Mouse (Mus musculus): ENCODE measurements around the gene Git1. TPM values are rescaled to one million over a fixed set of nuclear protein-coding genes. Genes with fewer than 3 reads are reported as not detected.

Gene Git1
- total RNA-seq, 2 experiments from 2014 or later, result 47.6 to 49.9 TPM

DNA sequence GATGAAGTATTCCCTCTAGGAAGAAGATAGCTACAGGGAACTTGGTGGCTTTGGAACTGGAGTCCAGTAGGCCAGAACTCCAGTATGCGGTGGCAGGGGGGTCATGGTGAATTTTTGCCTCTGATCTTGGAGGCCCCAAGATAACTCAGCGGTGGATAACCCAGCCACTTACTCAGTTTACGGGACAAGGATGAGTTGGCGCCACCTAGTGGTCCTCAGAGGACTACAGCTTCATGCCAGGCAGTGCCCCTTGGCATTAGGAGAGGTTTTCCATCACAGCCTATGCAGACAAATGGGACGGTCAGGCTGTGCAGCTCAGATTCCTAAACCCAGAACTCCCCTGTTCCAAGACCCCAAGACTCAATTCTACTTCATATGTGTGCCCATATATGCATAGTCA lies 8.0 kb downstream of the Git1 start:
- peak; percentile 81 to 82 for DNase-seq

DNA sequence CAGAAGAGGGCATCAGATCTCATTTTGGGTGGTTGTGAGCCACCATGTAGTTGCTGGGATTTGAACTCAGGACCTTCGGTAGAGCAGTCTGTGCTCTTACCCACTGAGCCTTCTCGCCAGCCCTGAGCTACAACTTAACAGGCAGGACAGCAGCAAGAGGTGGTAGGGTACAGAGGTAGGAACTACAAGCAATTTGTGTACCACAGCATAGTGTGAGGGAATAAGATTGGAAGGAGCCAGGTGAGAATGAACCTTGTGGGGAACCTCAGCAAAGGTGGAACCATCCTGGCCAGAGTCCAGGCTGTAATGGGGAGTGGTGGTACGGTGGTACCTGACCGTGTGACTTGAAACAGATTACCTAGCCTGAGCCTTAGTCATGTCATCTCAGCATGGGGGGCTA lies 8.6 kb downstream of the Git1 start:
- DNase-seq, result no peak

DNA sequence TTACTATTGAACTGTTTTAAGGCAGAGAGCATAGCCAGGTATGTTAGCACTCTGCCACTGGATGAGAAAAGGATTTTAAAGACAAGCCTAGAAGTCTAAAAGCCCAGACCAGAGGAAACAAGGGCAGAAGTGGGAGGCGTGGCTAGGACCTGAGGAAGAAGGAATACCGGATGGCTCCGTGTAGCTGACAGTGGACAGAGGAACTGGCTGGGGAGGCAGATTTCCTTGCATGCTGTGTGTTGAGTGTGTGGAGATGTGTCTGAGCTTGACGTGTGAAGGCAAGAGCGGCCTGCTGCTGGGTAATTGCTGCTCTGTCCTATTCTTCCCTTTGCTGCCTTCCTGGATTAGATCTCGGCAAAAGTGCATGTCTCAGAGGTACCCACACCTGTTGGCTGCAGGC lies 9.1 kb downstream of the Git1 start:
- no peak for DNase-seq

DNA sequence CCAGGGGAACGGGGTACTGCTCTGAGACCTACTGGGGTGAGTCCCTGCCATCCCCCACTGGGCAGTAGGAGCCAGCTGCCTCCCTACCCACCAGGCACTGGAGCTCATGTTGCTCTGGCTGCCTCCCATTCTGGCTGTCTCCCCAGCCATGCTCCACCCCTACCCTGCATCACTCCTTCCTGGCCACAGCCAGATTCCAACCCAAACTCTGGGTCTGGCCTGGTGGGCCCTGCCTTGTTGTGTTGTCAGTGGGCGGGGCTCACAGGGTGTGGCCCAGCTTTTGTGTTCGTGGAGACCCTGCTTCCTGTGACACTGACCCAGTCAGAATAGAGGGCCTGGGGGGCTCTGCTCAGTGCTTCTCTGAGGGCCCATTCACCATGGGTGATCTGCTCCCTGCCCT lies 10.1 kb downstream of the Git1 start:
- no peak for DNase-seq

DNA sequence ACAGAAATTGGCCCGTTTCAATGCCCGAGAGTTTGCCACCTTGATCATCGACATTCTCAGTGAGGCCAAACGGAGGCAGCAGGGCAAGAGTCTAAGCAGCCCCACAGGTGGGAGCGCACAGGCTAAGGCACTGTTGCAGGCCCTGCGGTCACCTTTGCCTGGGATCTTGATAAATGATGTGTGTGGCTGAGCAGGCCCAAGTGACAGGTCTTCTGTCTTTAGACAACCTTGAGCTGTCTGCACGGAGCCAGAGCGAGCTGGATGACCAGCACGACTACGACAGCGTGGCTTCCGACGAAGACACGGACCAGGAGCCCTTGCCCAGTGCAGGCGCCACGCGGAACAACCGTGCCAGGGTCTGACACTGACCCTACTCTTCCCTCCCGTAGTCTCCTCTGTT lies 11.0 kb downstream of the Git1 start:
- DNase-seq, result no peak

DNA sequence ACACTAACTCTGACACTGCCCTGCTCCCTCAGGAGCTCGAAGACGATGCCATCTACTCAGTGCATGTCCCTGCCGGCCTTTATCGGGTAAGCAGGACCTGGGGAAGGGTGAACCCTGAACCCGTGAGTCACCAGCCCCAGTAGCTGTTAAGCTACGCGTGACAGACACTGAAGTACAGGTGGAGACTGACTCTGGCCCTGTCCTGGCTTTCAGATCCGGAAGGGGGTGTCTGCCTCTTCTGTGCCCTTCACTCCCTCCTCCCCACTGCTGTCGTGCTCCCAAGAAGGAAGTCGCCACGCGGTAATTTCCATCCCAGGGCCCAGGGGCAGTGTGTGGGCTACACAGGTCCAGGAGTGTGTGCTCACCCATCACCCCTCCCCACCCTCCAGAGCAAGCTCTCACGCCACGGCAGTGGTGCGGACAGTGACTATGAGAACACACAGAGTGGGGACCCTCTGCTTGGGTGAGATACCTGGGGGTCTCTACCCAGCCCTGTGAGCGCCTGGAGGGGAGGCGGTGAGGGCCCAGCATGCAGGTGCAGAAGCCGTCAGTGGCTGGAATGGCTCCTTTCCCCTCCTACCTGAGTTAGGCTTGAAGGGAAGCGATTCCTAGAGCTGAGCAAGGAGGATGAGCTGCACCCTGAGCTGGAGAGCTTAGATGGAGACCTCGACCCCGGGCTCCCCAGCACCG lies 12.1 kb downstream of the Git1 start:
- DNase-seq, result no peak

DNA sequence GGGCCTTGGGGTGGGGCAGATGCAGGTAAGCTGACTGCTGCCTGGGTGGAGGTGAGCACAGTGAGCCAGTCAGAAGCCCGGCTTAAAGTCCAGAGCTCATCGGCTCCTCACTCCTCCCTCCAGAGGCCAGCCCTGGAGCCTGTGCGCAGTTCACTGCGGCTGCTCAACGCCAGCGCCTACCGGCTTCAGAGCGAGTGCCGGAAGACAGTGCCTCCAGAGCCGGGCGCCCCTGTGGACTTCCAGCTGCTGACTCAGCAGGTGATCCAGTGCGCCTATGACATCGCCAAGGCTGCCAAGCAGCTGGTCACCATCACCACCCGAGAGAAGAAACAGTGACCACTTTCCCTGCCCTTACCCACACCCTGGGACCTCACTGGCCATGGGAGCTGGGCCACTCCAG lies 12.9 kb downstream of the Git1 start:
- no peak for DNase-seq

DNA sequence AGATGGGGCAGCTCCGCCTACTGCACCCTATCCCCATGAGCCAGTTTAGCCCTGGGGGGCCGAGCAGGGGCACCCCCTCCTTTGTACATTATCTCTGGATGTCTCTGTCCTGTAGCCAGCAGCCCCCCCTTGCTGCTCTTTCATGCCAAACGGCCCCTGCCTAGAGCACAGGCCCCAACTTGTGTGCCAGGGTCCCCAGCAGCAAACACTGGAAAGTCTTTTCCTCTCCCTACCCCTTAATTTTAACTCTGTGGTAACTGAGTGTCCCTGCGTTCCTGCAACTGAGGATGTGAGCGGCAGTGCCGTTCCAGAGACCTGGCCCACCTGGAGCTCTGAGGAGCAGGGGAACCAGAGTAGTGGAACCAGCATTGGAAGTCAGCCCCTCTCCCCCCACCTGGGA lies 13.6 kb downstream of the Git1 start:
- no peak for DNase-seq

DNA sequence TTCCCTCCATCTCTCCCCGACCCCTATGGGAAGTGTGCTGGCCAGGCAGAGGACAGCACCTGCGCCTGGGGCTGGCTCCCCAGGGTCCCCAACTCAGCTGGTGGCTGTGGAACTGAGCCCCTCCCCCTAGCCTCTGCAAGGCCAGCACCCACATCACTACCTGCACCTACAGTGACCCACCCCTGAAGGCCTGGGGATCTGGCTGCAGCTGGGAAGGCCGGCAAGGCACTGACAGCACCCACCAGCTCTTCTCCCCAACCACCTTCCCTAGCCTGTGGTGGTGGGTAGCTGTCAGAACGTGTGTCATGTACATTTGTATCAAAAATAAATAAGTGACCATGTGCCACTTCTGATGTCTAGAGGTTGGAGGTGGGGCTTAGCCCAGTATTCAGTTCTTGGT lies 14.1 kb downstream of the Git1 start:
- no peak for DNase-seq

DNA sequence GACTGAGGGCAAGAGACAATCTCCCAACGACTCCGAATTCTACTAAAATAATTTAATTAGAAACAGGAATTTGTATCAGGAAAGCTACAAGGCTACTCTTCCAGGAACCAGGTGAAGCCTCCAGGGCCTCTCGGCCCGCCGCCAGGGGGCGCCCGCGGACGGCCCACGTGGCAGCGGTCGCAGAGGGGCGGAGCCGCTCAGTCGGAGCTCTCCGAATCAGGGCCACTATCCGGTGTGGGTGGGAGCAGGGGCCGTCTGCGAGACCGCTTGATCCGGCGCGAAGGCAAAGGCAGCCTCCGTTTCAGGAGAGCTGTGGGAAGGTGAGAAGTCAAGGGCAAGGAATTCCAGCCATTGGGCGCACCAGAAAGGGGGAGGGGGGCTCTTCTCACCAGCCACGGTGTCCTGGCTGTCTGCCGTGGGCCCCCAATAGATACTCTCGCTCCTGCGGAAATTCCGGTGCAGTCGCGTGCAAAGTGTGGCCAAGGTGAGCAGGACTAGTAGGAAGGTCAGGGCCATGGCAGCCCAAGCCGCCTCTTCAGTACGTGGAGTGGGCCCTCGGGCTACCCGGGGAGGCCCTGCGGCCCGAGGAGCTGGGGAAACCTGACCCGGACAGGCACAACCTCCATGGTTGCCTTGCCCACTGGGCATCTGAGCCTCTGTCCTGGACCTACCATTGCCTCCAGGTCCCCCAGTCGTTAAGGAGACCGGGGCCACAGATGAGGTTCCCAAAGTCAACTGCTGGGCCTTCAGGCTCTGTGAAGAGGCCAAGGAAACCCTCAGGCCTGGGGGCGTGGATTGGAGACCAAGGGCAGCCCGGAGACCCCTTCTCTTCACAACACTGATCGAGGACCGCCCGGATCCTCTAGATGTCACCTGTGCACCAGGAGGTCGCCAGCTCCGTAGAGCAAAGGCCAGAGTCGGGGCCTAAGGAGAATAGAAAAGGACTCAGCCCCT lies 15.0 kb downstream of the Git1 start:
- DNase-seq, result peak; percentile 90 to 93

DNA sequence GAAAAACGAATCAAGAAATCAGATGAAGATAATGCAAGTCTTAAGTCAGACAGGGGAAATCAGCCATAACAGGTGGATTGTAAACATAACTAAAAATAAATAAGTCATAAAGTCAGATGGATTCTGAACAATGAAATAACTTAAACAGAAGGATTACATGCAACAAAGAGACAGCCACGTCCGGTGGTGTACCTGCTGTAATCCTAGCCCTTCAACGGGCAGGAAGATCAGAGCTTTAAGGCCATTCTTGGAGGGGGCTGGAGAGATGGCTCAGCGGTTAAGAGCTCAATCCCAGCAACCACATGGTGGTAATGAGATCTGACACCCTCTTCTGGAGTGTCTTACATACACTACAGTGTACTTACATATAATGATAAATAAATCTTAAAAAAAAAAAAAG lies 18.0 kb downstream of the Git1 start:
- DNase-seq, result no peak

DNA sequence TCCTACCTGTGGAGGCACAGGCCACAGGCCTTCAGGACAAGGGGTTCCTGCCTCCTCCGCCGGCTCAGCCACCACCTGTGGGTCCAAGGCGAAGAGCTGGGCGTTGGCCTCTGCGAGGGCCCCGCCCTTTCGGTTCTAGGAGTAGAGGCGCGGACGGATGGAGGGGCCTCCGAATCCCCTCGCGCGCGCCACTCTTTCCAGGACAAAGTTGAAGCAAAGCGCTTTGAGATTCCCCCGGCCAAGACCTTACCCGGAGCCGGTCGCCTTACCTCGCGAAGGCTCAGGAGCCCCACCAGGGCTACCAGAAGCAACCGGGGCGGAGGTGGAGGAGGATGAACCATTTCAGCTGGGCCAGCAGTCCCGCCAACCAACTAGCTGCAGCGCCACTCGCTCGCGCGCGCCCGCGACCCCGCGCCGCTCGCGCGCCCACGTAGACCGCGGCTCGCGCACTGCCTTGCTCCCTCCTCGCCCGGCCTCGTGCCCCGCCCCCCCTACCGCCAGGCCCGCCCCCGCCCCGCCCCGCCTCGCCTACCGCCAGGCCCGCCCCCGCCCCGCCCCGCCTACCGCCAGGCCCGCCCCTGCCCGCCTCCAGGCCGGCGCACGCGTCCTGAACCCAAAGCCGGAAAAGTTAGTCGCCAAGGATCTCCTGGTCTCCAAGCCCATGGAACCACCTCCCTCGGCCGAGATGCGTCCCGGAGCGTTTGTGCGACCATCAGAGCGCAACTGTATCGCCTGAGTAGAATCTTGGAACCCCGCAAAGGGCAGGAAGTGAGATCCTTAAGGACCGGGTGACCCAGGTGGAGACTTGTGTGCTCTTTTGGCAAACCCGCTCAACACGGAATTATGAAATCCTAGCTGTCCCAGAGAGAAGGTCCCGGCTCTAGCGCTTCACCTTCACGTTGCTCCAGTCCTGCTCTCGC lies 19.8 kb downstream of the Git1 start:
- peak; percentile 90 to 94 for DNase-seq

DNA sequence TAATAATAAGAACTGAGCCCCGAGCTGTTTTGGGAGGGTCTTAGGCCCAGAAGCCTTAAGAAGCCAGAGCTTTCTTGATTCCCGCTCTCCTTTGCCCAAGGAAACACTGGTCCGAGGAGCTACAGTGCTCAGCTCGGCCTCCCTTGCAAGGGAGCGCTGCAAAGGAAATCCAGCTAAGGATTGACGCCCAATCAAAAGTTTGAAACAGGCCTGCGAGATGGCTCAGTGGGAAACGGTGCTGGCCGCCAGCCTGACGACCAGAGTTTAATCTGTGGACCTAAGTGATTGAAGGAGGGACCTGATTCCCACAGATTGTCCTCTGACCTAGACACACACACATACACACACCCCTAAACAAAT lies 20.4 kb downstream of the Git1 start:
- DNase-seq, result no peak

DNA sequence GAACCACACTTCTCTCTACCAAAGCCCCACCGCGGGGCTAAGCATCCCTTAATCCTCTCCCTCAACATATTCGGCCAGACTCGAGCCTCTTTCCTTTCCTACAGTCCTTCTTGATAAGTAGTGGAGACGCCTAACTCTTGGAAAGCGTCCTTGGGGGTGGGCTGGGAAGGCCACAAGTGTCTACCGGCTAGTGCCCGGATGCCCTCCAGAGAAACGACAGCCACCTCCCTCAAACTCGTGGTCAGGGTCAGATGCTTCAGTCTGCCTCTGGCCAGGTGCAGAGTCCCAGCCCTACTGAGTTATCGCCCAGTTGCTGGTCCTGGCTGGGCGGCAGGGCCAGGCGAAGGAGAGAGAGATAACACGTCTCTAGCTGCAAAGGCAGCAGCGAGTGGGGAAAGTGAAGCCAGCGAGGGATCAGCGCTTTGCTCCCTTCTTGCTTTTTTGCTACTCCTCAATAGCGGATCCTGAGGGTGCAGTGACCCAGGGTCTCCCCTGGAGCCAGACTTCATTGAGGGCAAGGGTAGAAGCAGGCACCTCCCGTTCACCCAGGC lies 21.0 kb downstream of the Git1 start:
- DNase-seq, result no peak

DNA sequence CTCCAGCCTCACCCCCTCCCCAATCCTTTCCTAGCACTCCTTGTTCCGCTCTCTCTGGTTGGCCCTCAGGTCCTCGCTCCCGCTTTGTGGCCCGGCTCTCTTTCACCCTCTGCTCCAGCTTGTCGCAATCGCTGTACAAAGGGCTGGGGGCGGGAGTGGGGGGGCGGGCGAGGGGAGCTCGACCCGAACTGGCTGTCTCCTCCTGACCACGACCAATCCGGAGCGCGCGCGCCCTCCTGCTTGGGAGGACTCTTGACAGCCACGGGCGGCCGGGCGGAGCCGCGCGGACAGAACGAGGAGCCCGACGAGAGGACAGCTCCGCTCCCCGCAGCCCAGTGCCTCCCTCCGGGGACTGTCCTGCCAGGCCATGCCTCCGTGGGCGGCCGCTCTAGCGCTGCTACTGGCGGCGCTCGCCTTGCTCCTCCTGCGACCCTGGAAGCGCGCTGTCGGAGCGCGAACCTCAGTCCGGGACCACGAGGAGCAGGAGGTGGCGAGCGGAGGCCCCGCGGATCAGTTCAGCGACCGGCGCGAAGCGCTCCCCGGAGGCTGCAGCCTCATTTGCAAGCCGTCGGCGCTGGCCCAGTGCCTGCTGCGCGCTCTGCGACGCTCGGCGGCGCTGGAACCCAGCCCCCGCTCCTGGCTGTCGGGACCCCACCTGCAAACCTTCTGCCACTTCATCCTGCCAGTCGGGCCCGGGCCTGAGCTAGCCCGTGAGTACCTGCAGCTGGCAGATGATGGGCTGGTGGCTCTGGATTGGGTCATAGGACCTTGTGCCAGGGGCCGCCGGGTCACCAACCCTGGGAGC lies 21.7 kb downstream of the Git1 start, which contains the start of gene Abhd15:
Gene Abhd15, plus strand, starts transcription at position 290 of the 805 bp plus-strand sequence.
- peak; percentile 94 for DNase-seq

DNA sequence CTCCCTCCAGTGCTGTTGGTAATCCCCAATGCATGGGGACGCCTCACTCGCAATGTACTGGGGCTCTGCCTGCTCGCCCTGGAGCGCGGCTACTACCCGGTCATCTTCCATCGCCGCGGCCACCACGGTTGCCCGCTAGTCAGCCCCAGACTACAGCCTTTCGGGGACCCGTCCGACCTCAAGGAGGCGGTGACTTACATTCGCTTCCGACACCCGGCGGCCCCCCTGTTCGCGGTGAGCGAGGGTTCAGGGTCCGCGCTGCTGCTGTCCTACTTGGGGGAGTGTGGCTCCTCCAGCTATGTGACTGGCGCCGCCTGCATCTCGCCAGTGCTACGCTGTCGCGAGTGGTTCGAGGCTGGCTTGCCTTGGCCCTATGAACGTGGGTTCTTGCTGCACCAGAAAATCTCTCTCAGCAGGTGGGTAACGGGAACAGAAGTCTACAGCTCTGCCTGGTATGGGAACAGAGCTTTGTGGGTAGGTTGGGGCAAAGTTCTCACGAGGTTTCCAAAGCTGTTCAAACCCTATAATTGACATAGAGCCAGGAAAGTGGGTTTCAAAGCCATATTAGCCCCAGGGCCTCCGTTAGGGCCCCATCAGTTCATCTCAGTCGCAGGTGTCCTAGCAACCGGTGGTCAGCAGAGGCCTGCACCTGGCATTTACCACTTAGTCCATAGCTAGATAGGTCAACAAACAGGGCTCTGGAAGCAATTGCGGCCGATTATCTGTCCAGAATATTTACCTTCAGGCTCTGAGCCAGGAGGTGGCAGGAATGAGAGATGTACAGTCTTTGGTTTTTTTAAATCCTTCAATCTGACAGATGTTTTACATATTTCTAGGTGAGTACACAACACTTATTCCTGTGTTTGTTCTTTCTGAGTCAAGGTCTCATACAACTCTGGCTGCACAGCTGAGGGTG lies 22.5 kb downstream of the Git1 start, which contains the start of gene Trp53i13:
Gene Trp53i13, minus strand, starts transcription at position 344 of the 916 bp plus-strand sequence.
- no peak for DNase-seq

DNA sequence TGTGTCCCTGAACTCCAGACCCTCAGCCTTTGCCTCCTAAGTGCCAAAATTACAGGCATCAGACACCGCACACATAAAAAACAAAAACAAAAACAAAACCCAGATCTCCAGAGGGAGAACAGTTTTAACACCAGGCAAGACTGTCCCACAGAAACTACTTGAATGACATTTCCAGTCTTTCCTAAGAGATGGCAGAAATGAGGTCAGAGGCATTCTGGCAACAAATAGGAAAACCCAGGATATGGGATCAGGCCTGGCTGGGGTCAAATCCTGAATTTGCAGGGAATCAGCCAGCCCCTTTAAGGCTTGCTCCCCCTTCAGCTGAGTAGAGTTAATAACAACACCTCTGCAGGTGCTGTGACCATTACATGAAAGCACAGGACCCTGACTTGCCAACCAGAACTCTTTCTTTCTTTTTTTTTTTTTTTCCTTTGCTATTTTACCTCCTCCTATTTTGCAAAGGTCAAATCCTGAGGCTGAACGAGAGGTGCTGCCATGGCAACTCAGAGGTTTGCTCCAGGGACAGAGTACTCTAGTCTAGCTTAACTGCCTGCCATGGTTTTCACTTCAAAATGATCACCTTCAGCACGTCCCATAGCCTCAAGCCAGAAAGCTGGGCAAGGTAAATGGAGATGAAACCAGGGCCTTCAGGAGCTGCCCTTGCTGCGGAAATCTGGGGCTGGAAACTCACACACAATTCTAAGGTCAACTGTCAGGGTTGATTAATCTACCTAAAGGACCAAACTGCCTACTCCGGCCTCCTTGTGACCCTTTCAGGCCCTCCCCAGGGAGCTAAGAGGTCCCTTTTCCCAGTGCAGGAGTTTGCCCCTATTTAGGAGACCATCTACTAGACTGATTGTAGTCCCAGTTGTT lies 23.4 kb downstream of the Git1 start:
- no peak for DNase-seq

DNA sequence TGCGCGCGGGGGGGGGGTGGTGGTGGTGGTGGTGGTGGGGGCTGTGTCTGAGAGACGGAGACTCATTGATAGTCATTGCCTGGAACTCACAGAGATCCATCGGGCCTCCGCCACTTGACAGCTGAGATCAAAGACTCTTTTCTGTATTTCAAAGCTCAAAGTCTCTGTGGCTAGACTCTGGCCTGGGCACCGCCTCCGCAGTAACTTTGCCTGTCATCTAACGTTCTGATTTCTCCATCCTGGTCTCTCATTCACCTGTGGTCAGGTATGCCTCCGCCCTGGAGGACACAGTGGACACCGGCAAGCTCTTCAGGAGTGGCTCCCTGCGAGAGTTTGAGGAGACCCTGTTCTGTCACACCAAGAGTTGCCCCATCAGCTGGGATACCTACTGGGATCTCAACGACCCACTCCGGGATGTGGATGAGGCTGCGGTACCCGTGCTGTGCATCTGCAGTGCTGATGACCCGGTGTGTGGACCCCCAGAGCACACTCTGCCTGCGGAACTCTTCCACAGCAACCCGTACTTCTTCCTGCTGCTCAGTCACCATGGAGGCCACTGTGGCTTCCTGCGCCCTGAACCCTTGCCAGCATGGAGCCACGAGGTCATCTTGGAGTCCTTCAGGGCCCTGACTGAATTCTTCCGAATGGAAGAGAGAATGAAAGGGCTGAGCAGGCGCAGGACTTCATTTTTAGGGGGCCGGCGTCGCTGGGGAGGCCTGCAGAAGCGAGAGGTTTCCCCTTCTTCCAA lies 24.9 kb downstream of the Git1 start:
- peak in 1 of 2 experiments; percentile 65 for DNase-seq
